Mouse (Mus musculus) spleen, postnatal 36 days (tissue): ENCODE measurements at regions not wholly inside any gene's neighbourhood (a gene's known extent, or its start where the extent isn't known, plus 50 kb on each side); places are given as distances from the start of the nearest gene placed in this dataset.

Source experiments
- DNase-seq, 2 experiments: peaks; one replicate each; pipeline ENCODE4 v3.0.0; 2022; ENCODE audit warnings: low spot score in 2 of 2, mixed read lengths in 1 of 2

DNA sequence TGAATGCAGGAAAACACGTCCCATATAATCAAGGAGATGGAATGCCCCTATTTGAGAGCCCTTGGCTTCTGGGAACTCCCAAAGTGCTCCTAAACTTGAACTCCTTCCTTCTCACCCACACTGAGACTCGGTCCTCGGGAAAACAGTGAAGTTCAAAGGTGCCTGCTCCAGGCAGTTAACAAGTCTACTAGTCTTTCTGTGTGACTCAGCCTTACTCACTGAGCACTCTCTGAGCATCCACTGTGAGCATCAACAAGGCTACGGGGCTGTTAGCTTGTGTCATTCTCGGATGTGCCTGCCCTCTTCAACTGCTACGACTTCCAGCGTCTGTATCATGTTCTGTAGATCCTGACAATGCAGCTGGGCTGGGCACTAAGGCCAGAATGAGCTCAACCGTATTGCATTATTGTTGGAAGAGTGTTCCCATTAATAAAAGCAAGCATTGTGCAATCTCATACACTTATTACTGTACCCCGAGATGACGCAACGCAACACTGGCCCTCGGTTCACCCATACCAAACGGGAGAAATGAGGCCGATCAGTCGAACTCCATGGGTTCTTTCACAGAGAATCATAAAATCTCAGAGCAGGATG, 96.1 kb upstream of the Egr2 start:
- no peak for DNase-seq

DNA sequence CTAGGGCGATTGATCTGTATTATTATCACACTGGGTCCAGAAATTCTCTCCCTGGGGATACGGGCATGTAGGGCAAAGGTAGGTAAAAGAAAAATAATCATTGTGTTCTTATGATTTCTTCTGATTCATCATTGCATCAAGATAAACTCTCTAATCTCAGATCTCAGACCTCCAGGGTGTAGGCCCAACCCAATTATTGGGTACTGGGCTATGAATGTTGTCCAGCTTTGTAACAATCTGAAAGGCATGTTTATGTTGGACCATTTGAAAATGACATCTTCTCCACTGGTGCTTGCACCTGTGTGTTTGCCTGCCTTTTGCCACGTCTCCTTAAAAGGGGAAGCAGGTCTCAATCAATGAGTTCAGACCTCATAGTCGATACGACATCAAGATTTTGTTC, 95.4 kb upstream of the Egr2 start:
- no peak for DNase-seq

DNA sequence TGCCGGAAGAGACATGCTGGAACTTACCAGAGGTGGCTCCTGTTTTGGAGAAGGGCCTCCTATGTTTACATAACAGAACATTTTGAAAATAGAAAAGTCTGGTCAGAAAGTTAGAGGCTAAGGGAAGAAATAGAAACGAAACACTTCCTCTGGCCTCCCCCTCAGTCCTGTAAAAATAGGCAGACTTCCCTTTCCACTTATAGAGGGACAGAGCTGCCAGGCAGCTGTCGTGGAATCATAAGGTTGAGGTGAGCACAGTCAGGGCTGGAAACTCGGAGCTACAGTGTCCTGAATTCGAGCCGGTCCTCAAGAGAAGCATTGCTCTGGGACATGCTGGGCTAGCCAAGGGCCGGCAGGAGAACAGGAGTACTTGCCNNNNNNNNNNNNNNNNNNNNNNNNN, 94.0 kb upstream of the Egr2 start:
- DNase-seq = no peak

DNA sequence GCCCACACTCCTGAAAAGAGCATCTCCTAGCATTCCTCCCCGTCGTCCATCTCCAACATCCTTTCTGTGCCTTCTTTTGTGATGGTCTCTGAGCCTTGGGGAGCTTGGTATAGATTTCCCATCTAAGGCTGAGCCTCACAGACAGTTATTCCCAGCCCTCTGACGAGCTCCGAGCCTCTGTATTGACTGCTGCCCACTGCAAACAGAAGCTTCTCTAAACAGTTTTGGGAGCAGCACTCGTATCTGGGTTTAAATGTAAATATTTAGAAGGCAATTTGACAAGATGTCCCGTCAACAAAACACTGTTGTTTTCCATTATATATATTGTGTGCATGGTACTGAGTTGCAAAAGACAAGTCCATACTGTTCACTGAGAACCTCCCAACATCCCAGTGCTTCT, 86.4 kb upstream of the Egr2 start:
- DNase-seq = no peak

DNA sequence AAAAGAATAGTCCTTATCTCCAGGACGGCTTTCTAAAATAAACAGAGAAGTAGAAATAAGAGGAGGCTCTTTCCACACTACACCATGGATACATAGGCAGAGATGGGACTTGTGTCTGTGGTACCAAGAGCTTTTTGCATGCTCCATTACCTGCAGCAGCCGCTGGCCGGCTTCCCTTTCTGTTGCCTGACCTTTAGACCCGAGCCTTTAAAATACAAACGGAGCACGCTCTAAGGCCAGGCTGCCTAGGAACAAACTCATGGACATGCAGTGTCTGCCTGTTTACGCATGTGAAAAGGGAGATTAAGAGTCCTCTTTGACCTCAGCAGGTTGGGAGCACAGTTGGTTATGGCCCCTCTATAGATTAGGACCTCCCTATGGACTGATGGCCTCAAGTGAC, 81.1 kb upstream of the Egr2 start:
- DNase-seq = no peak

DNA sequence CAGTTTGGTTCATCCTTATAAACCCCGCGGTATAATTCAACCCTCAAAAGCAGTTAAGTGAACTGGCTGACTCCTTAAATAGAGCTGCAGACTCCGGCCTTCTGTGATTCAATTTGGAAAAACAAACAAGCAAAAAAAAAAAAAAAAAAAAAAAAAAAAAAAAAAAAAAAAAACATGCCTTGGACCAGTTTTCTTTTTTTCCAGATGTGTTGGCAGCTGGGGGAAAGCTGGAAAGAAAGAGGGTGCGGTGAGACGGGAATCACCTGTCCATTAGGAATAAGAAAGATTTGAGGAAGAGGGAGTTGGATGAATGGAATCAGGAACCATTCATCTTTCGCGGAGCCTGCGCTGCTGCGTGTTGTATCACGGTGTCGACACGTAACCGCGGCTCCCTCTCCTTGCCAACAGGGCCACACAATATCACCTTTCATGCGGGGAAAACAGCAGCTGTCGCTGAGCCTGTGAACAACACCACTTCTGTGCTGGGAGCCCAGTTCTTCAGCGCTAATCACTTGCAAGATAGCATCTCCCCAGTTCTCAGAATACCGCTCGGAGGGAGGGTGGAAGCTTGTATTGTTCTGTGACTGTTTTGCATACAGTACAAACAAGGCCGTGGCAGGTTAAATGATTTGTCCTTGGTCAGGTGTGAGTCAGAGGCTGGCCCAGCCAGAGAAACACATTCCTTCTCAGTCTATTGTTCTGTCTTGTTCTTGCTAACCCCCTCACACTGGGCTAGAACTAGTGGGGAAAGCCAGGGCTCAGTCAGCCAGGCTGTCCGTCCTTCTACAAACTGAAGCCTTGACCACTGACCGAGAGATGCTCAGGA, 76.6 kb upstream of the Egr2 start:
- DNase-seq = no peak

DNA sequence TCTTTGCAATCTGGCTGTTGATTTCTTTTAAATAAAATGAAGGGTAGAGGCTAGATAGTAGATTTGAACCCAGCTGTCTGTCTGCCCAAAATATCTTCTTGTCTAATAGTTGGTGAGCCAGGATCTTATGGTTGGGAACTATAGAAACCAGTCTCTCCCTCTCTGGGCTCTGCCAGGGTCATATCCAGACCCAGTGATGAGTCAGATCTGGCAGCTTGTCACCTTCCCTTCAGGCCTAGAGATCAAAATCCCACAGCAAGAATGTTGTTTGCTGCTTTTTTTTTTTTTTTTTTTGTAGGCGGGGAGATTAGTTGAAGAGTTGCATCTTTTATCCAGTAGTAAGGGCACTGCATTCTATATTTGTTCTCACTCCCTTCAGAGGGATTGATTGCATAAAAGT, 74.0 kb upstream of the Egr2 start:
- DNase-seq = no peak

DNA sequence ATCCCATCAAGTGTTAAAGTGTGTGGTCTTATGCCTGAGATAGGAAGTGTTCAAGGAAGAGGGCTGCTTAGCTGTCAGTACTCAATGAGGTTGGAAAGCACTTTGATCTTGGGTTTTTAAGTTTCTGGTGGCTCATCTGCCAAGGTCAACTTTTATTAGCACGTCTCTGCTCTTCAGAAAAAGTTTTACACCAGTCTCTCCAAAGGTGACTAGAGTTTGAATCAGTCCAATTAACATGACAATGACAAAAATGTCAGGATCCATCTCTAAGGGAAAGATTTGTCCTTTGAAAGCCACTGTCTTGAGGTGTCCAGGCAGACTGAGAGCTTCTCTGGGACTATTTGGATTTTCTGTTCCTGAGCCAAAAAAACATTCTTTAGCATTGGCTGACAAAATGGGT, 73.4 kb upstream of the Egr2 start:
- no peak for DNase-seq

DNA sequence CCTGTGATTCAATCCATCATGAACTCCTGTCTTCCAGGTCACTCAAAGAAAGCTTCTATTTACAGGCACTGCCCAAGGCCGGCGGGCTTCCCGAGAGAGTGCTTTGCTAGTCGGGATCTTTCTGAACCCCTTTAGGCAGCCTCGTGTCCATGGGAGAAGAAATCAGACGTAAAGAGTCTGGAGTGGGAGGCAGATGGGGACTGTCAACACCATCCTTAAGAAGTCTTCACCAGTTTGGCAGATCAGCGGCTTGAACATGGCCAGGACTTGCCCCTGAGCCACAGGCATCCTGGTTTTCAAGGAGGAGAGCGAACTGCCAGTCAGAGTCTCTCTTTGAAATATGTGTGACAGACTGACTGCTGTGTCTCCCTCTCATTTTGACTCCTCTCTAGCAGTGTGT, 66.6 kb upstream of the Egr2 start:
- no peak for DNase-seq

DNA sequence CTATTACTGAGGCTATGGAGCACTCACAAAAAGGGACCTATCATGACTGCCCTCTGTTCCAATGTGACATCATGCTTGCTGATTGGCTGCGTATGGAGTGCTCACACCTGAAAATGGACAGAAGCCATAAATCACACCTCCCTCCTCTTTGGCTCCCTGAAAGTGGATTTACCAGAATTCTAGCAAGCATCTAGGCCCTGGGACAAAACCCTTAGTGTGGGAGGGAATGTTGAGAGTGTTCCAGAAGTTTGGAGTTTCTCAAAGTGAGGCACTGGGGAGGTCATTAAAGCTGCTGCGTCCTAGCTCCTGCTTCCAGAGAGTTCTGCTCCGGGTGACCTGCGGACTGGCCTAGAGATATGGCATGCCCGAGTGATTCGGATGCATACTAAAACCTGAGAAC, 62.3 kb upstream of the Egr2 start:
- DNase-seq = no peak

DNA sequence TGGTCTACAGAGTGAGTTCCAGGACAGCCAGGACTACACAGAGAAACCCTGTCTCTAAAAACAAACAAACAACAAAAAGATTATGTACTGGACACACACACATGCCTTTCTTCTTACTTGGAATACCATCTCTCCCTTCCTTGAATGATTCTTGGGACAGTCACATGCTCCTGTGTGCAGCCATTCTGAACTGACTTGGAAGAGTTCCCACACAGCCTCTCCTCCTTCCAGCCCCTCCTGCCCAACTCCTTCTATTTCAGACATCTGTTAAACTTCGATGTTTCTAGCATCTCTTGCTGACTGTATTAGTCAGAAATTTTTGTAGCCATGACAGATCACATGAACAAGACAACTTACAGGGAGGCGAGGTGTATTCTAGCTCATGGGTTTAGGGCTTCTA, 60.9 kb upstream of the Egr2 start:
- no peak for DNase-seq

DNA sequence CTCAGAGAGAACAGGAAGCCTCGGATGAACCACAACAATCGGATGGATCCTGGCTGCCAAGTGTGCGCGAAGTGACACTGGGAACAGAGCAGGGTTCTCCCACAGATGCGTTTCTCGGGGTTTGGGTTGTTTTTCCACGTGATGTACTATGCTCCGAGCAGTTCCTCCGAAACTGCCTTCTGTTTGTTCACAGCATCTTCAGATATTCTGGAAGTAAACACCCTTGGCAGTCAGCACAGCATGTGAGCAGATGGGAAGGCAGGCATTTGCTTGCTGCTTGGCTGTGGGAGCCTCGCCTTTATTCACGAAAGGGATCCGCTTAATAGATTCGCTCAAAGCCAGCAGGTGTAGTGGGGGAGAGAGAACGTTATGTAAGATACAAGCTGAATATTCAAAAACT, 53.0 kb upstream of the Egr2 start:
- no peak for DNase-seq

DNA sequence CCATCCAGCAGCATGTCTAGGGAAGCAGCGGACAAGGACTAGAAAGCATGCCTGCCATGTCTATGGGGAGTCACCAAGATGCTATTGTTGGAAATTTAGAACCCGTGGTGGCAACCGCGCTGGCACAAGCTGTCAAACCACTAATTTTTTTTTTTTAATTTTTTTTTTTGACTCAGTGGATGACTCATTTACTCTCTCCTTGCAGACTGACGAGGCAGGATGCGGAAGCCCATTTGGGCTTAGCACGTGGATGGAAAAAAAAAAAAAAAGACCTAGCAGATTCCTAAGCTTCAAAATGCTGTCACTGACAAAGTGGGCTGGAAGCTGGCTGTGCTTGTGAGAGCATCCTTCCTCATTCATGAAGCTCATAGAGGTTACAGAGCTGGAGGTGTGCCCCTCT, 51.9 kb upstream of the Egr2 start:
- DNase-seq = no peak

DNA sequence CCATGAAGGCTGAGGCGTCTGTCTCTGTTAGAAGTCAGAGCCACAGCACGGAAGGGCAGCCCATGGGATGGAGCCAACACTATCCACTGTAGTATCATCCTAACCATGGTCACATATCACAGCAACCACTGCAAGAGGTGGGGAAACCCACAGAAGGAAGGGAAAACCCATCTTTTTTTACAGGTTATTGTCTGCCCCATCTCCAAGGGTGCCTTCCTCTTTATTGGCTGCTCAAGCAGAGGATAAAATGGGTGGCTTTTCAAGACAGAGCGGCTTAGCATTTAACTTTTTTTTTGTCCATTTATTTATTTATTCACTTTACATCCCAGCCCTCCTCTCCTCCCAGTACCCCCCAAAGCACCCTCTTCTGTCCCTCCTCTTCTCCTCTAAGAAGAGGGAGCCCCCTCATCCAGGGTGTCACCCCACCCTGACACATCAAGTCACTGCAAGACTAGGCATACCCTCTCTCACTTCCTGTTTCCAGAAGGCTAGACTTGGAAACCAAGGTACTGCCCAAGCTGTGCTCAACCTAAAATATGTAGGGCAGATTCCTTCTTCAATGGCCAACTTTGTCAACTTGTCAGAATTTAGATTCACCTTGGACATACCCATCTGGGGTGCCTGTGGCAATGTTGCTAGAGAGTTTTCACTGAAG, 51.1 kb upstream of the Egr2 start:
- no peak for DNase-seq
